Mouse (Mus musculus): Measurements from ENCODE around the gene Dbp.
"Not testable (repeated sequence)": the region's sequence is repeated elsewhere in the genome, so short reads cannot be mapped to it uniquely, and the experiment has no call there.

The Dbp gene

DNA sequence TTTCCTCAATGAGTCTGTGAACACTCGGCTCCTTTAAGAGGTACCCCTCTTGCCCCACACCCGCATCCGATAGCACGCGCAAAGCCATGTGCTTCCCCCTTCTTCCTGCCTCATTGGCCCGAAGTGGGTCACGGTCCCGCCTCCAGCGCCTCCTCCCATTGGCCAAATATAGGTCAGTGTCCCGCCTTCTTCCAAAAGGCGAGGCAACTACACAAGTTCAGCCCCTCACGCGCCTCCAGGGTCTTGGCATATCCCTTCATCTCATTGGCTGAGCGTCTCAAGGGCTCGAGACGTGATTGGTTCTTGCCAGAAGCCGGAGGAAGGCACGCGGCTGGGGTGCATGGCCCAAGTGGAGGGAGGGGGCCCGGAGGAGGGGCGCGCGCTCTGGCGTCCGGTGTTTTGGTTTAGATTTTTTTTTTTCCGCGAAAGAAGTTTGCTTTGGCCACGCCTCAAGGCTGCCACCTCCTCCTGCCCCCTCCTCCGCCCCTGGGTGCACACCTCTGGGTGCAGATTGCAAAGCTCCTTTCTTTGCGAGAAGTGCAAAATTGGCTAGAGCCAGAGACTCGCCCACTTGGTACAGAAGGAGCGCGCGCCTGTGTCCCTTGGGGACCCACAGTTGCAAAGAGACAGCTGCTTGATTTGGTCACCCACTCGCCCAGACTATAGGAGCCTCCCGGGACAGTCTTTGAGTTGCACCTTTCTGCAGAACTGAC lies at the start of gene Dbp:
Gene Dbp, plus strand, starts transcription at position 359 of the 713 bp plus-strand sequence.
- peak; percentile 99 for DNase-seq (ENCODE audit: low read depth, low spot score)

GRCm38 (mm10) chr7:45660746-45661478 lies 44.0 kb upstream of the Dbp start:
- DNase-seq (ENCODE audit: low read depth, low spot score): no peak

- DNase-seq (ENCODE audit: low read depth, low spot score): not testable (repeated sequence)
These were observed 43.2 kb upstream of the Dbp start for GRCm38 (mm10) chr7:45661702-45662101.

GRCm38 (mm10) chr7:45665303-45666138 lies 39.4 kb upstream of the Dbp start:
- no peak for DNase-seq (ENCODE audit: low read depth, low spot score)

GRCm38 (mm10) chr7:45666161-45666560 lies 38.7 kb upstream of the Dbp start, which contains the start of gene Fut2:
Fut2 (minus strand) TSS chr7:45666394.
- DNase-seq (ENCODE audit: low read depth, low spot score): no peak

DNA sequence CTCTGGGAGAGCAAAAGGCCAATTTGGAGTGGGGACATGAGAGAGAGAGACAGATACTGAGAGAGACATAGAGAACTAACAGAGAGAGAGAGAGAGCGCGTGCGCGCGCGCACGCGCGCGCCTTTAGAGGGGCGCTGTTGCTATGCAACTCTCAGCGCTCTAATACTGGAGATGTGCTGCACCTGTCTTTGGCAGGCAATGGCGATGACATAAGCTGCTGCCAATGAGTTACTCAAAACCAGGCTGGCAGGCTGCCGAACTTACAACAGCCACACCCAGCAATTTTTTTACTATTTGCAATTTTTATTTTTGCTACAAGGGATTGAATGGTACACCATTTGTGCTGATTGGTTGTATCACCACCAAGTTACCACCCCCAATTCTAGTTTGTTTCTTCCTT lies 37.1 kb upstream of the Dbp start:
- DNase-seq (ENCODE audit: low read depth, low spot score): no peak

DNA sequence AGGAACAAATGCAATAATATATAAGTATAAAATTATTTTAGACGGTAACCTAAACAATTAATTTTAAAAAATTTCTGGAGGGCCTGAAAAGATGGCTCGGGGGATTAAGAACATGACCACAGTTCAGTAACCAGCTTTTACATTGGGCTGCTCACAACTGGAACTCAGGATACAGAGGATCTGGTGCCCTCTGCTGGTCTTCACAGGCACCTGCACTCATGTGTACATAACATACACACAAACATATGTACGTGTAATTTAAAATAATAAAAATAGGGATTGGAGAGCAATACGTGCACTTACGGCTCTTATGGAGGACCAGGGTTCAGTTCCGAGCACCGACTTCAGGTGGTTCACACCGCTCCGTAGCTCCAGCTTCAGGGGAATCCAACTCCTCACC lies 36.0 kb upstream of the Dbp start:
- peak; percentile 46 for DNase-seq (ENCODE audit: low read depth, low spot score)

DNA sequence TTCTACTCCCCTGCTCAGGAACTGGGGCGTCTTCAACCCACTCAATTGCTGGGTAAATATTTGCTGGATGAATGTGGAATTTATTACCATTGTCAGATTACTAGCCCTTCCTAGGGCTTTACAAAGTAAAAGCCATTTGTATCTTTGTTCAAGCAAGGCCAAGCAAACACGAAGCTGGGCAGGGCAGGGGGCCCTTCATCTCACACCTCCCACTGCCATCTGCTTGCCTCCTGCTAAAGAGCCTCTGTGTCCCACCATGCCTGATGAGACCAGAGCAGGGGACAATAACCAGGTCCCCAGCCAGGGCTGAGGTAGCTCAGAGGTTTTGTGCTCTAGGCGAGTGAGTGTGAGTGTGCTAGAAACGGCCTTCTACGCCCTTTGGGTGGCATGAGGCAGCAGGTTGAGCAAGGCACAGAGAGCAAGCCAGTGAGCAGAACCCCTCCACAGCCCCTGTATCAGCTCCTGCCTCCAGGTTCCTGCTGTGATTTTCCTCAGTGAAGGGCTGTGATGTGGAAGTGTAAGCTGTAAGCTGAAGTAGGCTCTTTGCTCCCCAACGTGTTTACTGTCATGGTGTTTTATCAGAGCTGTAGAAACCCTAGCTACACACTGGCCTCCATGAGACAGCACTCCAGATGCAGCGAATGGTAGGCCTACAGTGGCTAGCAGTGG lies 27.1 kb upstream of the Dbp start:
- DNase-seq (ENCODE audit: low read depth, low spot score): no peak

- no peak for DNase-seq (ENCODE audit: low read depth, low spot score)
These were observed 26.4 kb upstream of the Dbp start for GRCm38 (mm10) chr7:45678513-45678912.

DNA sequence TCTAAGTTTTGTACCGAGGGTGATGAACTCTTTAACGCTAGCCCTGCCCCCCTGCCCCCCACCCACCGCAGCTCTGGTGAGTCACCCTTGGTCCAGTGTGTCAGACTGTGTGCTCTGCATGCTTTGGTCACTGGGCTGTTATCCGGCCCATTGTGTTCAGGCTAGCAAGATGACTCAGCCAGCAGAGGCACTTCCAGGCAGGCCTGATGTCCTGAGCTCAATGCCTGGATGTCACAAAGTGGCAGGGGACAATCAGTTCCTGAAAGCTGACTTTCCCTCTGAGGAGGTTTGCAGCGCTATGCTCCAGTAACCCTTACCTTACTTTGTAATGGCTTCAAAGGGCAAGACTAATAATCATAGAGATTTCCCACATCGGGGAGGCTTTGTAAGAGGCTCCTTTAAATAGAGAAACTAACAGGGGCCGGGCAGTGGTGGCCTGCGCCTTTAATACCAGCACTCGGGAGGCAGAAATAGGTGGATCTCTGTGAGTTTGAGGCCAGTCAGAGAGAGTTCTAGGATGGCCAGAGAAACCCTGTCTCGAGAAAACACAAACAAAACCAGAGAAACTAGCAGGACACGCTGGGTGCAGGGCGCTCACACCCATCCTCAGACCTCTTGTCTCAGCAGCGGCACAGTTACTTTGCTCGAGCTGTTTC lies 24.8 kb upstream of the Dbp start:
- no peak for DNase-seq (ENCODE audit: low read depth, low spot score)

DNA sequence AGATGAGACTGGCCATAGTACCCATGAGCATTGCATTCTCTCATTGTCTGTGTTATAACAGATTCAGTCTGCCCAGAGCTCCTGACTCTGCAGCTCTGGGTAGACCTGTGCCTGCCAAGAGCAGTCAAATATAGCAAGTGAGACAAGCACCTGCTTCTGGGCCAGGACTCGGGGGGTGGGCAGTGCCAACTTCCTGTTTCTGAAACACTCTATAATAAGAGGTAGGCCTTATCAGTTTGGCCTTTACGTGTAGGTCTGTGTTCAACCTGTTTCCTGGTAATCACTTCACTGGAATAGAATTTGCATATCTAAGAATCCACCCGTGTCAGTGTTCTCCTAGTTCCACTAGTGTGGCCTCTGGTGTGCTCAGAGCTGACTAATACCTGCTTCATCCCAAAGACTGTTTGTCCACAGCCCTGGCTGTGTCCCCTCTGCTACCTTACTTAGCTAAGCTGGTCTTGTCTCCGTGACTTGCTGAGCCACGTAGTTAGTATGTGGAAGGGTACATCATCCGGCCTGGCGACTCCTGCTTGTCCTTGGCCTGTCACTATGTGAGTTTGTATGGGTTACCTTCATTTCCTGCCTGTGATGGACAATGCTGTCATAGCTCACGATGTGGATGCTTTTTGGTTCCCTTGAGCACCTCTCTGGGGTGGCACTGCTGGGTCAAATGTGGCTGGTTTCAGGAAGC lies 23.7 kb upstream of the Dbp start:
- peak; percentile 63 for DNase-seq (ENCODE audit: low read depth, low spot score)

GRCm38 (mm10) chr7:45682144-45683126 lies 22.5 kb upstream of the Dbp start:
- DNase-seq (ENCODE audit: low read depth, low spot score): peak; percentile 94

DNA sequence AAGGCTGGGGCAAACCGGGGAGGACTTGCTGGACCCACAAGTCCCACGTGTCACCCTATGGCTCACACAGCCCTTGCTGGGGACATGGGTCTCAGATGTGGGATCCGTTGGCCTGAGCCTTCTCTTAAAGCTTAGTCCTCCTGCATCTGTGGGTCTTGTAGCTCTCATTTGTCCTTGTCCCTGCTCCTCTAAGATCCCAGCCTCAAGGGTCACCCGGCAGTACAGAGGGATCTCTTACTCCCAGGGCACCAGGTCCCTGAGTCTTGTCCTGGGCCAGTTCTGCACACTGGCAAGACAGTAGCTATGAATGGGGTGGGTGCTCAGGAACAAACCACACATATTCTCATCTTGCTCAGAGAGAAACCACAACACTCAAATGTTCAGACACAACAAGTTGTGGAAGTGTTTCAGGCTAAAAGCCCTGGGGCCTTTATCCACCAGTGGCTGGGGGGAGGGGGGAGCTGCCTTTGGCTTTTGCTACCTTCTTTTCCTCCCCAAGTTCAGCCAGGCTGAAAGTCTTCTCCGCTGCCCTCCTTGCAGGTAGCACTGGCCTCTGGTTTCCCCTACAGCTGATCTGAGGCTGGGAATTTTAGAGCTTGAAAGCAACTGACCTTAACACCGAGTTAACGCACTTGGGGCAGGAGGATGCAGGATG lies 21.4 kb upstream of the Dbp start, which contains the start of gene Ntn5:
Gene Ntn5, plus strand, starts transcription at position 627 of the 655 bp plus-strand sequence.
- no peak for DNase-seq (ENCODE audit: low read depth, low spot score)

GRCm38 (mm10) chr7:45685811-45686210 lies 19.1 kb upstream of the Dbp start:
- no peak for DNase-seq (ENCODE audit: low read depth, low spot score)

DNA sequence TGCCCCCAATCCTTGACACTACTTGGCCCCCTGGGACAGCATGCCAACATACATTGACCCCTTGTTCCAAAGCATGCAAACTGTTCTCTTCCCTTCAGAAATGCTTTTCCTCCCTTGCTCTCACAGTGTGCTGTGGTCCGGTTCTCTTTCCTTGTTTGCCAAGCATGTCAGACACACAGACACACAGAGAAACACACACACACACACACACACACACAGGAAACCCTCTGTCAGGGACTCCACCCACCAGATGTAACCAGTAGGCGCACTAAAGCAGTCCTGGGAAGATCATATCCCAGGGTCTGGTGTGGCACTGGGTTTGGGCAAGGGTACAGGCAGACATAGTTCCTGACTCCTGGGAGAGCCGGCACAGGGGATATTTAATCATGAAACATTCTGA lies 18.0 kb upstream of the Dbp start:
- DNase-seq (ENCODE audit: low read depth, low spot score): peak; percentile 53

GRCm38 (mm10) chr7:45689099-45689498 lies 15.8 kb upstream of the Dbp start:
- DNase-seq (ENCODE audit: low read depth, low spot score): peak; percentile 1

GRCm38 (mm10) chr7:45689800-45690199 lies 15.1 kb upstream of the Dbp start:
- DNase-seq (ENCODE audit: low read depth, low spot score): no peak

- DNase-seq (ENCODE audit: low read depth, low spot score): no peak
These were observed 12.5 kb upstream of the Dbp start for GRCm38 (mm10) chr7:45692364-45692763.
